Mouse (Mus musculus): ENCODE data around the gene Patj.

- TF ChIP-seq CTCF (conservative IDR thresholded peaks at IDR 0.05; ENCODE audit: insufficient read depth, insufficient read length, low read depth, low read length) (no peak), POLR2A (IDR thresholded peaks at IDR 0.05; ENCODE audit: low read depth, low read length) (no peak)
These were observed 371.8 kb downstream of the Patj start for GRCm38 (mm10) chr4:98767134-98768133.

Data from kidney, adult 2 months (tissue).